Mouse (Mus musculus) olfactory bulb, adult 2 months (tissue): Measurements from ENCODE around the gene Gm7271.

Experiments used
- CTCF ChIP-seq: fragments of 200-500 bp; IDR thresholded peaks from 2 replicates; pipeline ENCODE4 v1.5.1; 2012; ENCODE audit warnings: low read depth, mild to moderate bottlenecking, low read length, moderate library complexity; ENCODE audit not compliant: insufficient read depth
- POLR2A ChIP-seq: fragments of 200-500 bp; IDR thresholded peaks from 2 replicates; pipeline ENCODE4 v1.6.1; 2012; ENCODE audit warnings: mild to moderate bottlenecking, low read depth, low read length, moderate library complexity; ENCODE audit not compliant: insufficient read depth

DNA sequence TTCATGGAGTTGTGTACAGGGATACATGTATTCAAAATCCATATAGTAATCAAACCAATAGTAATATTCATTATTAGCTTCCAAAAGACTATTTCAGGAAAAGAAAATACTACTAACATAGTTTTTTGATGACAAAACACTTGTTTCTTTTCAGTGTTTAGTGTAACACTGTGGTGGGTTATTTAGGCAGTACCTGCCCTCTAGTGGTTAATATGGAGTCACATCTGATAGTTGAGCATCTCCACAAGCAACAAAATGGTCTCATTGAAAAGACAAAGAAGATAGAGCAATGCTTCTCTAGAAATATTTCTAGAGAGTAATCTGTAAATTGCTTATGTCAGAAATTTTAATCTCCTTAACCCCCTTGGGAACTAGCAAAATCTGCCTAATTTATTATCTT lies 57.0 kb downstream of the Gm7271 start:
- no peak for TF ChIP-seq POLR2A
- TF ChIP-seq CTCF = no peak
